Mouse (Mus musculus): ENCODE measurements around the gene Scamp4. TPM values are rescaled to one million over a fixed set of nuclear protein-coding genes. Genes with fewer than 3 reads are reported as not detected.
"Not testable (repeated sequence)": the region's sequence is repeated elsewhere in the genome, so short reads cannot be mapped to it uniquely, and the experiment has no call there.

Gene Scamp4
- polyA plus RNA-seq, 3 experiments from 2014 or later = 96.2 to 110 (median 108) TPM

DNA sequence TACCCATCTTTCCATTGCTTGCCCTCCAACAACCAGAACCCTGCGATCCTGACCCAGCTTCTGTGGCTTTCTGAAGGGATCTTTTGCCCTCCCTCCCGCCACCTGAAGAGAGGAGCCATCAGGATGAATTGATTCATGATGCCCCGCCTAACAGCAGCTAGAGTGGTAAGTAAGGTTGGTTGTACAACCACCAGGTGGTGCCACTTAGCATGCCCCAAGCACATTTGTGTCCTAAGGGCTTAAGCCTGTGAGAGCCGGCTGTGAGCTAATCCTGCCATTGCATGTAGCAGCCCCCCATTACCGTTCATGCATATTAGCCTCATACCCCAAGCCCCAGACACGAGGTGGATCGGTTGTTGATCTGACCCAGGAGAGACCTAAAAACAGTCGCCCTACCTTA, 23.8 kb upstream of the Scamp4 start:
- ATAC-seq = peak; percentile 51

DNA sequence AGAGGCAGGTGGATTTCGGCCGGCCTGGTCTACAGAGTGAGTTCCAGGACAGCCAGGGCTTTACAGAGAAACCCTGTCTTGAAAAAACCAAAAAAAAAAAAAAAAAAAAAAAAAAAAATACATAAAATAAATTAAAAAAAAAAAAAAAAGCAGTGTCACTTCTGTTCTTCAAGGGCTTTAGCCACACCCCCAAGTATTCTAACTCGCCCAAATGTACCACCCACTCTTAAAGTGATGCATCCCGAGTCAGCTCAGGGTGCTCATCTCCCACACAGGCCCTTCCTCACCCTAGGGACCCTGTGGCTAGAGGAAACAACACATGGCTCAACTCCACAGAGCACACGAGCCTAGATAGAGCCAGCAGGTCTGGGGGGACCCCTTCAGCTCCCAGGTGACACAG, 19.6 kb upstream of the Scamp4 start:
- no peak for ATAC-seq

DNA sequence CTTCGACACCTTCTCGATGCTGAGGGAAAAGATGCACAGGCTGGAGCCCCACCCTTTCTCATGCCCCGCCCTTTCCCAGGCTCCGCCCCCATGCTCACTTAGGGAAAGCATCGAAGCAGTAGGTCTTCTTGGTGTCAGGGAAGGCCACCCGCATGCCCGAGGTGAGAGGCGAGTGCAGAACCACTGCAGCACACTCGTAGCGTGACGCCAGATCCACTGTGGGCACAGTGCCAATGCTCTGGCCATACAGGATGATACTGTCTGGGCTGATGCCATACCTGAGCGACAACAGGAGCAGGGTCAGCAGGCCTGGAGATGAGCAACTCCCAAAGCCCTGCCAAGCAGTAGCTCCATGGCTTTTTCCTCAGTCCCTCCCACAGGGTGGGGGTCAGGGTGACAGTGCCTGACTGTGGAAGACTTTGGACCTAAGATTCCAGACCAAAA, 18.6 kb upstream of the Scamp4 start:
- no peak for ATAC-seq

DNA sequence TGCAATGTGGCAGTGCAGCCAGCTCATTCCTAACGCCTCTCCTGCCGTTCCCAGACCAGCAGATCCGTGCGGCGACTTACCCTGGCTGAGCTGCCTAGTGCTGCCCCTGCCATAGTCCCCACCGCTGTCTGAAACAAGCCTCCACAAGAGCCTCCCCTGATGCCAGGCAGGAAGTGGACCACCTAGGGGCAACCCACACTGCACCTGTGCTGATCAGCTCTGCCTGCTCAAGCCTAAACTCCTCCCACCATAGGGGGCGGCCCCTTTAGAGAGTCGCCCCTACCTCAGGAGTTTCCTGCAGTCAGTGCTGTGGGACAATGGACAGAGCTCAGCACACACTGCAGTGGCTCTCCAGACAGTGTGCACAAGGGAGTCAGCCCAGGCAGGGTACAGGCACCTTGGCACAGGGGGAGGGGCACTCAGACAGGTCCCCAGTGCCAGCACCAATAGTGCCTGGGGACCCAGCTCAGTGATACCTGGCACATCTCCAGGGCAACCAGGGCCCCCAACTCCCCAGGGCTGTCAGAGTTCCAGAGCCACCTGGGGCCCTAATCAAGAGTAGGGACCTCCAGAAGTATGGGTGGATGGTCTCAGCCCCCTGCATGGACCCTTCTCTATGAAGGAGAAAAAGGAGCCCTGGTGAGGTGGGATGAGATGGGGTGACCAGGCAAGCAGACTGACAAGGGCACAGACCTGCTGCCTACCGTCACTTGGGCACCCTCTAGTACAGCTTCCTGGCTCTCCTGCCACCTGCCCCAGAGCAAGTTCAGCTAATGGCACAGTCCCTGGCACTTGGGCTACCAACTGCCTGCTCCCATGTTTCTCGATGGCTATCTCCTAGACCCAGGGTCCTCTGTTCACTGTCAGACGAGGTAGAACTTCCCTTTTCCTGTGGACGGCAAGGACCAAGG, 17.8 kb upstream of the Scamp4 start:
- ATAC-seq = no peak

DNA sequence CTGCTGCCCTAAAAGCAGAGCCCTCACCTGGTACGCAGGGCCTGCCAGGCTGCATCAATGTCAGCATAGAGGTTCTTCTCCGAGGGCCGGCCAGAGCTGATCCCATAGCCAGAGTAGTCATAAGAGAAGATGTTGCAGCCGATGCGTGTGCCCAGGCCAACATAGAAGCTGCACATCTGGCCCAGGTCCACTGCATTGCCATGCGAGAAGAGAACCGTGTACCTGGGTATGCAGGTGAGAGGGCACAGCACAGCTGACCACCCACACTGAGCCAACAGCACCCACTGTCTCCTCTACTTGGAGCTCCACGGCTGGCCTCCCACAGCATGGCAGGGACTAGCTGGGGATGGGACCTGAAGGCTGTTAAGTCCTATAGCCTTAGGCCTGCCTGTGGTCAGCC, 17.1 kb upstream of the Scamp4 start:
- no peak for ATAC-seq

DNA sequence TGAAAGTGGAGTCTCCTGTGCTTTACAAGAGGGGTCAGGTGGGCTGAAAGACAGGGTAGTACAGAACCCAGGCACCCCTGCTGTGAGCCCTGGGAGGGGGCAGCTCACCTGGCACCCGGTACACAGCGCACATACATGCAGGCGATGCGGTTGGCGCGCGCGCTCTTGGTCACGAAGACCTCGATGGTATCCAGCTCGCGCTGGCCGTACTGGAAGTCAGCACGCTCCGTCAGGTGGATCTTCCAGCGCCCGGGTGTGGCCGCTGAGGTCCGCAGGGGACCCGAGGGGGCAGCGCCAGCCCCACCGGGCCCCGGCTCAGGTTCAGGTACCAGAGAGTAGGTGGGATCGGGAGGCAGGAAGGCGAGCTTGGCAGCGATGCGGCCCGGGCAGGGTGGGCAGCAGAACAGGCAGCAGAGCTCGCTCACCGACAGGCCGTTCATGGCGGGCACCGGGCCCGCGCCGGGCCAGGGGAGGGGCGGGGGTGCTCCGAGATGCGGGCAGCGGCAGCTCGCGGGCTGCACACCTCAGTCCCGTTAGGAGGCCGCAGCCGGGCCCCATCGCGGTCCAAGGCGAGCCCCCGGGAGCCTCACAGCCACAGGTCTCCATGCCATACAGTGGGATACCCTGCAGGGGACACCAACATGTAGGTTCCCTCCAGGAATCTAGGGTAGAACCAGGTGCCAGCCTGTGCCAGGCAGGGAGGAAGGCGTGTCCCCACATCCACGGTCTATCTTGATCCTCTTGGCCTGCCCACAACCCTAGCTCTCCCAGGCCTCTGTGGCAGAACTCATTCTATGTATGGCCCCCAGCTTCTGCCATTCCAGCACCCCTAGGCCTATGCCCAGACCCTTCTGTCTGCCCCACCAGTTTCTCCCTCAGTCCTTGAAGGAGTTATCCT, 16.0 kb upstream of the Scamp4 start:
- no peak for ATAC-seq

DNA sequence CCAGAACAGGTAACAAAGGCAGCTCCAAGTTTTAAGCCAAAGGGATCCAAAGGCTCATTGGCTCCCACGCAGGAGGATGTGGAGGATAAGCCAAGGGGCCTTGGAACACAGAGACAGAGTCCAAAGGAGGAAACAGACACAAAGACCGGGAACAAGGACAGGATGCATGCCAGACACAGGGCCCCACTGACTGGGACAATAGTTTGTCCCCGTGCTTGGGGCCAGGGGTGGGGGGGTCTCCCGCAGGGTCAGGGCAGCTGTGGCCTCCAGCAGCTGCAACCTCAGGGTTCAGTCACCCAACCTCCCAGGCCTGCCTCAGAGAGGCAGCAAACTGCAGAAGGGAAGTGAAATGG, 15.4 kb upstream of the Scamp4 start:
- ATAC-seq = no peak

DNA sequence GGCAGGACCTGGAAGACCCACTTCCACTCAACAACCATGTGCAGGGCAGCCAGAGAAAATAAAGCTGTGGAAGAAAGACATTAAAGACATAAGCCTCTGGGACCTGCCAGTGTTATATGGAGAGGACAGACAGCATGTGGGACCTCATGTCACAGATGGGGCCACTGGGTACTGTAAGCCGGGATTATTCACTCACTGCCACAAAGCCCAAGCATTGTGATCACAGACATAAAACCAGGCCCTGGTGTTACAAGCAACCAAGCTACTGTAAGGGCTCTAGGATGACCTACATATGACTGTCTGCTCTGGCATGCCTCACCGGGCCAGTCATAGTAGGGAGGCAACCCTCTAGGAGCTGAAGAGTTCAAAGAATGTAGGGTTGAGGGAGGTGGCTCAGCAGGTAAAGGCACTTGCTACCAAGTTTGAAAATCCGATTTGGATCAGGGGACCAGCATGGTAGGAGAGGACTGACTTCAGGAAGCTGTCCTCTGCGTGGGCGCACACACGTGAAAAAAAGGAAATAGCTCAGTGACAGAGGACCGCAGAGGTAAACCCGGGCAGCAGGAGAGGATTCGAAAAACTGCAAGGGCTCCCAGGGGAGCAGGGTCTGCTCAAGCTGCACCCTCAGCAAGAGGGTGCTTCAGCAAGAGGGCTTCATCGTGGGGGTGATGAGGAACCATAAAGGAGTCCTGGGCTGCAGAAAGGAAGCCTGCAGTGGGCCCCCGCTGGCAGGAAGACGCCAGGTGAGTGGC, 13.4 kb upstream of the Scamp4 start:
- ATAC-seq = peak; percentile 29

DNA sequence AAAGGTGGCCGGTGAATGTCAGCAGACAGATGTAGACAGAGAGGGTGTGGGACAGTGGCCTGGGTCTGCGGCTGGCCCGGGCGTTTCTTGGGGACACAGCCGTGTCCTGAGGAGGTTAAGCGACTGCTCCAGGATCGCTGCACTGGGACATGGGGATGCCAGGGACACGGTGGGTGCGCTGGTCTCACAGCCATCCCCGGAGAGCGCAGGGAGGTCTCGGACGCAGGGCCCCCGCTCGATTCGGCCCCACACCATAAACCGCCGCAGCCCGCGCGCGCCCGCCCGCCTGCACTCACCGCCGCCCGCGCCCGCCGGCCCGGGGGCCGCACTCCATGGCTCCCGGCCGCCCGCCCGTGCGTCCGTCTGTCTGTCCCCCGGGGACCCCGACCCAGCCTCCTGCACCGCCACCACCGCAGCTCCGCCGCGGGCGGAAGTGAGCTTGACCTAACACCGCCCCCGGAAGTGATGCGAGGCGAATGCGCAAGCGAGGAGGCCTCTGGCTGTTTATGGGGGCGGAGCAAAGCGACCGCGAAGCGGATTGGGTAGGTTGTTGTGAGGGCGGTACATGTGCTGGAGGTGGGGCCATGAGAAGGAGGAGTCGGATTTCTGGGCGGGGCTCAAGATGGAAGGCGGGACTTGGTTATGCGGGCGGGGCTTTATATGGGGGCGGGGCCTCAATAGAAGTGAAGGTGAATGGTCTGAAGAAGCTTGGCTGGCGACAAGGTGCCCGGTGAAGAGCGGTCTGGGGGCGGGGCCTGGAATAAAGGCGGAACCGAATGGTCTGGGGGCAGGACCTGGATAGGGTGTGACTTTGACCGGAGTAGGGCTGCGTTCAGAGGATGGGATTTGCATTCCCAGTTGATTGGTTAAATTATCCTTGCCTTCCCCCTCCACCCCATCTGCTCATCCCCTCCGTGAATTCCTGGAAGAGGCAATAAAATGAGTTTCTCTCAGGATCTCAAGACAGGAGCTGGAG, 12.5 kb upstream of the Scamp4 start, which contains the start of gene Abhd17a:
TSS of gene Abhd17a (minus strand) at position 463 of the 976 bp plus-strand sequence.
- peak; percentile 99 for ATAC-seq

DNA sequence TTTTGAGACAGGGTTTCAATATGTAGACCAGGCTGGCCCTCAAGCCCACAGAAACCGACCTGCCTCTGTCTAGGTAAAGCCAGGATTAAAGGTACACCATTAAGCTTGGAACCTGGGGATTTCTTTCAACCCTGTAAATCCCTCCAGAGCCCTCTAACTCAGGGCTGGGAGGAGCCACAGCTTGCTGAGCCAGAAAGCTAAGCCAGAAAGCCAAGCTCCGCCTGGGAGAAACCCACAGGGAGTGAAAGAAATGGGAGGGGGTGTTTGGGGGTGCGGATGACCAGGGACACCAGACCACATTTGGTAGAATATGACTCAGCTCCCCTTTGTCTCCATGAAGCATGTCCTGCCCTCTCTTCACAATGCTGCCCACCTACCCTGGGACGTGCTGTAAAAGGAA, 6.4 kb upstream of the Scamp4 start:
- no peak for ATAC-seq

DNA sequence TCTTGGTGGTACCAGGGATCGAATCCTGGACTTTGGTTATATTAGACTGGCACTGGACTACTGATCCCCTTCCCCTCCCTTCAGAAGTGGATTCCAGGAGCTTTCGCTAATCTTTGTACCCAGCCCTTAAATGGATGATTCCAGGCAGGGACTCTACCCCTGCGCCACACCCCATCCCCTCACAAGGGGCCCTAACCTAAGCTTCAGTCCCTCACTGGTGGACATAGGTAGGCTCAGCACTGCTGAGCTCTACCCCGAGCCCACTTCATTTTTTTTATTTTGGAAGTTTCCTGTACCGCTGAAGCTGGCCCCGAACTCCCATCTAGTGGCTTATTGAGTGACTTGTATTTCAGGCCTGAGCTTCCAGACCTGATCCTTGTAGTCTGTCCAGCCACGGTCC, 692 bp downstream of the Scamp4 start:
- peak; percentile 4 for ATAC-seq

DNA sequence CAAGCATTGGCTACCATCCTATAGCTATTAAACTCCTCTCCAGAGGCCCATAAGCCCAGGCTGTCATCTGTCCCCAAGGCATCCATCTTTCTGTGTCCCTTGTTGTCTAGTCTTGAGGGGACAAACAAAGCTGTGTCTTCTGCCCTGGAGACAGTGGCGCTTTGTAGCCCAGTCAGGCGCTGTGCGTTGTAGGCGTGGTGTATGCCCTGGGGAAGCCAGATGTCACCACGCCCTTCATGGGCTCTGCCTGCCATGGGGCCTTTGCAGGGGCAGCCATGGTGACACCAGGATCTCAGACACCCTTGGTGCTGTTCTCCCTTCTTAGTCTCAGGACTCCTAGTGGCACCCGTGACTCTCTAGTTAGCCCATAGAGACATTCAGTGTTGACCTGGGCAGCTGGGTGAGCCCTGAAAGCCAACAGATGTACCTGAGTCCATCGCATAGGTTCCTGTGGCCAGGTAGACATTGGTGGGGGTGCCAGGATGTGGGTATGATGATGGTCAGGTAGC, 1.4 kb downstream of the Scamp4 start:
- no peak for ATAC-seq

DNA sequence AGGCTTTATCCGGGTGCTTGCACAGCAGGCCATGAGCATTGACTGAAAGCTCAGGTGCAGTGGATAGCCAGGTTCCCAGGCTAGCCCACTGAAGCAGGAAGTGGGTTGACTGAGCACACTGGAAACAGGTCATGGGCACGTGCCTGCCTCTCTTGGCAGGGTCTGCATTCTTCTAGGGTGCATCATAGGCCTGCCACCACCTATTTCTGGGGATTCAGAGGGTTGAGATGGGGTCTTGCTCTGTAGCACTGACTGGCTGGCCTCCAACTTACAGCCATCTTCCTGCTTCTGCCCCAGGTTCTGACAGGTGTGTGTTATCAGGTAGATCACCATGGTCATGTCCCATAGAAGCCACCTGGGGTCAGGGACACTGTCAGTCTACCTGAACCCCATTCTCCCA, 2.3 kb downstream of the Scamp4 start:
- no peak for ATAC-seq

DNA sequence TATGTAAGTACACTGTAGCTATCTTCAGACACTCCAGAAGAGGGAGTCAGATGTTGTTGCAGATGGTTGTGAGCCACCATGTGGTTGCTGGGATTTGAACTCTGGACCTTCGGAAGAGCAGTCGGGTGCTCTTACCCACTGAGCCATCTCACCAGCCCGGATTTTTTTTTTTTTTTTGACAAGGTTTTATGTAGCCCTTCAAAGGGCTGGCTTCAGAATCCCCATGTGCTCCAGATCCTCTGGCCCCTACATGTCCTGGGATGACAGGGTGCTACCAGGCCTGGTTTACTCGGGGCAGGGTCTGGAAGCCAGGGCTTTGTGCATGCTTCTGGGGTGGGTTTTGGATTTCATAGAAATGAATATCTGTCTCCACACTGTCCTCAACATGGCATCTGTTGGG, 3.0 kb downstream of the Scamp4 start, which contains the start of gene Gm49322:
TSS of gene Gm49322 (plus strand) at position 301 of the 400 bp plus-strand sequence.
- not testable (repeated sequence) for ATAC-seq

DNA sequence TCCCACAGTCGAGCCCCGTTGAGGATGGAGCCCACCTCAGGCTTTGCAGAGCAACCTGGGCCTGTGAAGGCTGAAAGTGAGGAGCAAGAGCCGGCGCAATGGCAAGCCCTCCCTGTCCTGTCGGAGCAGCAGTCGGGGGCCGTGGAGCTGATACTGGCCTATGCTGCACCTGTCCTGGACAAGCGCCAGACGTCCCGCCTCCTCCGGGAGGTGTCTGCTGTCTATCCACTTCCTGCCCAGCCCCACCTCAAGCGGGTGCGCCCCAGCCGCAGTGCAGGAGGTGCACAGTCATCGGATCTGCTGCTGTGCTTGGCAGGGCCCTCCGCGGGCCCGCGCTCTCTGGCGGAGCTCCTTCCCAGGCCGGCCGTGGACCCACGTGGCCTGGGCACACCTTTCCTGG, 3.6 kb downstream of the Scamp4 start:
- peak; percentile 36 for ATAC-seq

DNA sequence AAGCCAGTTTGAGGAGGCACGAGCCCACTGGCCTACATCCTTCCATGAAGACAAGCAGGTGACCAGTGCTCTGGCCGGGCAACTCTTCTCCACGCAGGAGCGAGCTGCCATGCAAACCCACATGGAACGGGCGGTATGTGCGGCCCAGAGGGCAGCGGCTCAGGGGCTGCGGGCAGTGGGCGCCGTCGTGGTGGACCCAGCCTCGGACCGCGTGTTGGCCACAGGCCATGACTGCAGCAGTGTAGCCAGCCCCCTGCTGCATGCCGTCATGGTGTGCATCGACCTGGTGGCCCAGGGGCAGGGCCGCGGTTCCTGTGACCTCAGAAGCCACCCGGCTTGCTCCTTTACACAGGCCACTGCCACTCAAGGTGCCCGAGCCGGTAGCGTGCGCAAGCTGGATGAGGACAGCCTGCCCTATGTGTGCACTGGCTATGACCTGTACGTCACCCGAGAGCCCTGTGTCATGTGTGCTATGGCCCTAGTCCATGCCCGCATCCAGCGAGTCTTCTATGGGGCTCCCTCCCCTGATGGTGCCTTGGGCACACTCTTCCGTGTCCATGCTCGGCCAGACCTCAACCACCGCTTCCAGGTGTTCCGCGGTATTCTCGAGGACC, 4.2 kb downstream of the Scamp4 start:
- ATAC-seq = no peak

DNA sequence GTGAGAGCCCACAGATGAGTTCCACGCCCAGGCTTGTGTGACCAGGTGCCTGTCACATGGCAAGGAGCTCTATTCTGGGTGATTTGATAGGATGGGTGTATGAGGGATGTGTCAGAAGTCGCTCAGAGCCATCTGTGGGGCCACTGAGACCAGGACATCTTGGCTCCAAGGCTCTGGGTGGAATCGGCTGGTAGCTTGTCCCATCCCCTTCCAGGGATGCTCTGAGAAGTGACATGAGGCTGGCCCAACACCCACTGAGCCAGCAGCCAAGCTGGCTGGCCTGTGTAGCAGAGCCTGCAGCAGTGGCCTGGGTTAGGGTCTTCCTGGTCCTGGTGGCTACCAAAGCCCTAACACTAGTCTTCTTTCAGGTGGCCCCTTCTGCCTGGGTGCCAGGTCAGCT, 5.8 kb downstream of the Scamp4 start:
- ATAC-seq = no peak

DNA sequence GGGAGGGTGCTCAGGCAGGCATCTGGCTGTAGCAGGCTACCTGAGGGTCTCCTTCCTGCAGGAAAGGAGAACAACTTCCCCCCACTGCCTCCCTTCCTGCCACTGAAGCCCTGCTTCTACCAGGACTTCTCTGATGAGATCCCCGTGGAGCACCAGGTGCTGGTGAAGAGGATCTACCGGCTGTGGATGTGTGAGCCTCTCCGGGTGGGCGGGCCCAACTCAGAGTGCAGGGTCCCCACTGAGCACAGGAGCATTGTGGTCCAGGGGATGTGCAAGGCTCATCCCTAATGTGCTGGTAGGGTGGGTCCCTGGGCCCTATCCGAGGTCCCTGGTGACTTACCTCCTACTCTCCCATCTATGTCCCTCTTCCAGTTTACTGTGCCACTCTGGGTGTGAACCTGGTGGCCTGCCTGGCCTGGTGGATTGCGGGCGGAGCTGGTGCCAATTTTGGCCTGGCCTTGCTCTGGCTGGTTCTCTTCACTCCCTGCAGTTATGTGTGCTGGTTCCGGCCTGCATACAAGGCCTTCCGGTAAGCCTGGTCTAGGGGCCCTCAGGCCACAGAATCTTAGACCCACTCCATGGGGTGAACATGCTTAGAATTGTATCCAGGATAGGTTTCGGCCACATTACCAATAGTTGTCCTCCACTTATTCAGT, 6.7 kb downstream of the Scamp4 start:
- ATAC-seq = no peak

DNA sequence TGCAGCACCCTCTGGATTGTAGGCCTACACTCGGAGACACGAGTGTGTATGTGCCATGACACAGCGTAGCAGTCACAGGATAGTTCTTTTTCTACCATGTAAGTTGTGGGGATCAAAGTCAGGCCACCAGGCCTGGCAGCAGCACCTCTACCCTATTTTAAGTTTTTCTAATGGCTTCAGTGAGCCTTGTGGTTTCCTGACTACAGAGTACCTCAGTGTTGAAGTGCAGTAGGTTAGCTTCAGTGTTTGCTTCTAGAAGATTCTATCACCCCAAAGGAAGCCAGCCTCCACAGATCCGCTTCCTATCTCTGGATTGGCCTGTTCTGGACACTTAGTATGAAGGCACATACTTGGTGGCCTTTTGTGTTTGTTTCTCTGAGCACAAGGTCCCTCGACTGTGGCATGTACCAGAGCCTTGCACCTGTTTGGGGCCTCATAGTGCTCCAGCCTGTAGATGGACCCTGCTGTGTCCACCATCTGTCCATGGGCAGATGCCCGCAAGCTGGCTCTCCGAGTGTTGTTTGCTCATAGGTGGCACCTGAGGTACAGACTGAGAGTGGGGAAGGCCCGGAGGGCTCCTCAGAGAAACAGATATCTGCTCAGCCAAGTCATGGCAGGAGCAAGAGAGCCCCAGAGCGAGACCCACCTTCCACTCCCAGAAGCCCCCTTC, 7.6 kb downstream of the Scamp4 start:
- peak; percentile 44 for ATAC-seq

DNA sequence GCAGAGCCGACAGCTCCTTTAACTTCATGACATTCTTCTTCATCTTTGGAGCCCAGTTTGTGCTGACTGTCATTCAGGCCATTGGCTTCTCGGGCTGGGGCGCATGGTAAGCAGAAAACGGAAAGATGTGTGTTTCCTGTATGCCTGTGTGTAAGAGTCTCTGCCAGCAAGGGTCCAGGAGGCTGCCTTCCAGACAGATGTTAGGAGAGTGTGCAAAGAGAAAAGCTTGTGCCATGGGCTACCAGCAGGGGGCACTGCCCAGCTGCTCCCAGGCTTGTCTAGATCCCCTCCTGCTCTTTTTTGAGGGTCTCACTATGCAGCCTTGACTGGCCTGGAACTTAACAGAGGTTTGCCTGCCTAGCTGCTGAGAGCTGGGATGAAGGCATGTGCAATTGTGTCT, 8.4 kb downstream of the Scamp4 start:
- peak; percentile 44 for ATAC-seq

Data from inflammation-experienced regulatory T-cells, adult 6 months (primary cell).